Mouse (Mus musculus) gonadal fat pad, adult 2 months (tissue): ENCODE measurements at regions not wholly inside any gene's neighbourhood (a gene's known extent, or its start where the extent isn't known, plus 50 kb on each side); places are given as distances from the start of the nearest gene placed in this dataset.

Experiments used
- DNase-seq: peaks from one replicate; pipeline ENCODE4 v3.0.0-alpha.2; 2012; ENCODE audit warnings: low read depth

- DNase-seq: no peak
These were observed 77.8 kb upstream of the Sestd1 start for GRCm38 (mm10) chr2:77358176-77358575.

DNA sequence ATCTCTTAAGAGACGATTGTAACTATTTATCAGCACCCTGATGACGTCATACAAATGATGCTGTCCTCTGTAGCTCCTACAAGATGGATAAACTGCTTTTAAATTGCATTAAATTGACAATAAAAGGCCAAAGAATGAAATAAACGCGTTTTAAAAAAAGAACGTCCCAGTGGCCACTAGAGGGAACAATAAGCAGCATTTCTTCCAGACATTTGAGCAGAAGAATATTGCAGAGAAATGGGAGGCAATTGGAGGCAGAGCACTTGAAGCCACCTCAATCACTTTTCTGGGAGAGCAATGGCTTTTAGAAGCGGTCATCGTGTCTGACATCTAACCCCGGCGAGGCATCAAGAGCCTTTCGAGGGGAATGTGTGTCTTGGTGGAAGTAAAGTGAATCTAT is 76.4 kb upstream of the Sestd1 start:
- DNase-seq: no peak

DNA sequence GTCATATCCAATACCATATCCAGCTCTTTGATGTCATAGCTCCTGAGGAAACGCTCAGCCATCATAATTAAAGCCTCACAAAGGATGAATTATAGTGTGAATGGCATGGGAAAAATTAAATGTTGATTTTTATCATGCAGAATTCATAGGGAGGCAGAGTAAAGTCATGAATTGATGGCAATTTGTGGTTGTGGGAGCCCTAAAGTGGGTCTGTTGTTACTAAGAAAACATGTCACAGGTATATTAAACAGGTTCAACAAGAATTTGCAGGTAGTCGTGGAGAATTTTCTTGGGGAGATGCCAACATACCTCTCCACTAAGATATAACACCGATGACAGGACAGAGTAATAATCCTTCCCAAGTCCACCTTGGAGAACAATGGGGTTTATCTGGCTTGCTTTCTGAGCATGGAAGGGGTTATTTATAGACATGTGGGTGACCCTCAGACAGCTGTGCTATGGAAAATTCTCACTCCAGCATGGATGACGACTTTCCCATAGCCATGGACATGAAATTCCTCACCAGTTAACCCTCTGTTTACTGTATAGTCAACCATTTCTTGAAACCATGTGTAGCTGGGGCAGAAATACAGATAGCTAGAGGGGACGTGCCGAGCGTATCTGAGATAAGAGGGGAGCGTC is 71.7 kb upstream of the Sestd1 start:
- DNase-seq: no peak

DNA sequence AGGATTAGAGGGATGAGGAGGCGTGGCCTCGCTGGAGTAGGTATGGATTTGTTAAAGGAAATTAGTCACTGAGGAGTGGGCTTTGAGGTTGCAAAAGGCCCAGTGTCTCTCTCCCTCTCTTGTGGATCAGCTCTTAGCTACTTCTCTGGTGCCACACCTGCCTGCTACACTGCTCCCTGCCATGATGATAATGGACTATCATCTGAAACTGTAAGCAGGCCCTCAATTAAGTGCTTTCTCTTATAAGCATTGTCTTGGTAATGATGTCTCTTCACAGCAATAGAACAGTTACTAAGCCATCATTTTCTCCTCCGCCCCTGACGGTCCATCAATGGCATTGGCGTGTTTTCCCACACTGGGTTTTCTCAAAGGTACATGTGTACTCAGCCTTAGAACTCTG is 66.6 kb upstream of the Sestd1 start:
- DNase-seq: no peak

GRCm38 (mm10) chr2:77343736-77344440 is 63.5 kb upstream of the Sestd1 start:
- no peak for DNase-seq

GRCm38 (mm10) chr2:77342416-77342815 is 62.0 kb upstream of the Sestd1 start:
- peak; percentile 8 for DNase-seq

DNA sequence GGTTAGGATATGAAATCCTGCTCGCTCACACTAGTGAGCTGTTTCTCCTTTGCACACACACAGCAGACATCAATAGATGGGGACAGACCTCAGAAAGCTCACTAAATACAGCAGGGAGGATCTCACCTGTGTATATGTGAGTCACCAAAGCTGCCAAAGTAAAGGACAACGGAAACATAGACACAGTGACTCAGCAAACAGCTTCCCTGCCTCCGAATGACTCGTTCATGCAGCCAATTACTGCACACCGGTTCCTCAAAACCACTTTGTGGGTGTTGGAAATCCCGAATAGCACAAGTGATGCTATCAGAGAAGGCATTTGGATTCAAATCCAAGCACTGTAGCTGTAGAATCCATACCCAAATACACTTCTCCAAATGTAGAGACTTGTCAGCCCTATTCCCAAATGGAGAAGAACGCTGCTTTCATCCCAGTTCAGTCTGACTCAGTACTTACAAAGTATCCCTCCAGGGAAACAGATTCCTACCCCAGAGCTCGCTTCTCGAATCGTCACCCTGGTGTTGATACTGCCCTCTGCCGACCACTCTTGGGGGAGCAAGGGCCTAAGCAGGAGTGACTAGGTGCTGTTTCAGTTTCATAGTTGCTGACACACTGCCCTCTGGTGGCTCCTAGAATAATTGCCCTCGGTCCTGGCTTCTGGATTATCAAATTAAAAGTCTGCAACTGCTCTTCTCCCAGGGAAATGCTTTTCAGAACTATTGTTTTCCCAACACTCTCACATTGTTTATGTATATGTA is 61.4 kb upstream of the Sestd1 start:
- DNase-seq: peak; percentile 20

DNA sequence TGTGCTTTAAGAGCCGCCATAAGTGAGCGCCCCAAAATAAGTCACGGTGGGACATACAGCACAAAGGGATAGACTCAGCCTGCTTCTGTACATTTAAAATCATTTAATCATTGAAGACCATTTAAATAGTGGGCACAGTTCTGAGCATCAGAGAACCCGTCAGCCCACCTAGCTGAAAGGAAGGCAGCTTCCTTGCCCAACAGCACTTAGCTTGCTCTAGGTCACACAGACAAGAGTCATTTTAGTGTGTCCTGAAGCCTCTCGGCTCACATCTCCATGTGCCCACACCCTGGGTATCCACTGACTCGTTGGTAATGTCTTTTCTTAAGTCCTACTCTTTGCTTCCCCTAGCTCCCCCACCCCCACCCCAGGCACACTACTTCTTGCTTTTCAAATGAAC is 59.7 kb upstream of the Sestd1 start:
- no peak for DNase-seq

DNA sequence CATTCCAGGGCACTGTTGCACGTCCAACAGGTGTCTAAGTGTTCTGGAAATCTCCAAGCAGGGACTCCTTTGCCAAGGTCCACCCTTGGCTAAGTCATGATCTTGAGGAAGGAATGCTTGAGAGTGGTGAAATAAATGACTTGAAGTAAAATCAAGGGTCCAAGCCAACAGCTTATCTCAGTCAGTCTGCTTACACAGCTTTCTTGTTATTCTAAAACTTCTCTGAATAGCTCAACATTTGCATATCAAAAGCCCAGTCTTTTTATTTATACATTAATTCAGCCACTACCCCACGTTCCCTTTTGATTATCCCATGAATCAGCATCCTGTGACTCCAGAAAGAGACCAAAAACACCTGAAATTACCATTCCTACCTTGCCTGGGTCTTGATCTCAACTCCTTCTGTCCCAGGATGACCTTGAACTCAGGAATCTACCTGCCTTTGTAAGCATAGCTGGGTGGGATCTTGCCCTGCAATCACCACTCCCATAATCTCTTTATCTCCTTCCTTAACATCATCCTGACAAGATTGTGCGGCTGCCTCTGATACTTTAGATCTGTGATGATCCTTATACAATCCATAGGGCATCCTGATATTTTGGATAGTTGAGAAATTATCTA is 57.5 kb upstream of the Sestd1 start:
- DNase-seq: no peak

- DNase-seq: no peak
These were observed 56.9 kb upstream of the Sestd1 start for GRCm38 (mm10) chr2:77337318-77337717.

- DNase-seq: no peak
These were observed 56.4 kb upstream of the Sestd1 start for GRCm38 (mm10) chr2:77336810-77337209.

DNA sequence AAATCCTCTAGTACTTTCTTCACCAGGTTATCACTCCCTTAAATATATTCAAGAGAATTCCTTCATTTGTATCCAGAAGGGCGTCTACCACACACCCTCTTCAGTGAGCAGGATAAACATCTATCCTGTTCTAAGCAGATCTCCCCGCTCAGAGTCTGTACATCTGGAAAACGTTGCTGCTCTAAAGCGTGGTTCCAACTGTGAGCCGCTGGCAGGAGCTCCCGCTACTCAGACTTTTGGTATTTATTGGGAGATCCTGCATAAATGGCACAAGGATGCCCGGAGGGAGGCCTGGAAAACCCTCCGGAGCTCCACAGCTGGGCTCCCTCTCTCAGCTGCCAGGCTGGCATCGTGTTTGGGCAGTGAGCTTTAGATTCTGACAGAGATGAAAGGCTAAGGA is 54.3 kb upstream of the Sestd1 start:
- no peak for DNase-seq

DNA sequence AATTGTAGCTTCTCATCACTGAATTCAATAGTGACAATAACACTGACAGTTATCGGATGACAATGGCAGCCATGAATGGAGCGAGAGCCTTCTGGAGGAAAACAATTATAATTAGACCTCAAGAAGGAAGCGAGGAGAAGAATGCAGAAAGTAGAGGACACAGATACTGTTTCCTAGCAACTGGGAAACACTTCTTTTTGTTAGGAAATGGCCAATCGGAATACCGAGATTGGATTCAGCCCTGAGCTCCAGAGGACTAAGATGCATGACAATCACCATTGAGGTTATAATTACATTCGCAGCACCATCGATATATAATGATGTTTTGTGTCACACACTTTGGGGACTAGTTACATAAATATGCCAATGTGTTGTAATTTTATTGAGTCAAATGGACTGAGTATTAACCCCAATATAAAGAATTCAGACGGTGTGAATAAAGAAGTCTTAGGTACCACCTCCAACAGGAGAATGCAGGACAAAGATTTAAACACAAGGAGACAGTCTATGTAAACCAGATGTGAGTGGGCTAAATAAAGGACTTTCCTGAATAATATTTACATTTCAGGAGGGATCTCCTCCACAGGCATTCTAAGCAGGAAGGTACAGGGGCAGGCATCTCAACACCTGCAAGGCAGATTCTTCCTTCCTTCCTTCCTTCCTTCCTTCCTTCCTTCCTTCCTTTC is 53.1 kb upstream of the Sestd1 start:
- no peak for DNase-seq
